Mouse (Mus musculus) left cerebral cortex, adult 8-10 months (tissue): ENCODE measurements around the gene Scg3. TPM values are rescaled to one million over a fixed set of nuclear protein-coding genes. Genes with fewer than 3 reads are reported as not detected.
"Not testable (repeated sequence)": the region's sequence is repeated elsewhere in the genome, so short reads cannot be mapped to it uniquely, and the experiment has no call there.

Experiments
- DNase-seq, 2 experiments: peaks; one replicate each; pipeline ENCODE4 v3.0.0; 2022; ENCODE audit warnings: low spot score in 2 of 2
- total RNA-seq, 4 experiments: library from RNA; stranded (reverse); gene quantifications; 2 replicates each; pipeline ENCODE4 v1.2.4; 2022

Scg3 gene
- total RNA-seq, 4 experiments from 2014 or later, result 280 to 302 (median 285) TPM

DNA sequence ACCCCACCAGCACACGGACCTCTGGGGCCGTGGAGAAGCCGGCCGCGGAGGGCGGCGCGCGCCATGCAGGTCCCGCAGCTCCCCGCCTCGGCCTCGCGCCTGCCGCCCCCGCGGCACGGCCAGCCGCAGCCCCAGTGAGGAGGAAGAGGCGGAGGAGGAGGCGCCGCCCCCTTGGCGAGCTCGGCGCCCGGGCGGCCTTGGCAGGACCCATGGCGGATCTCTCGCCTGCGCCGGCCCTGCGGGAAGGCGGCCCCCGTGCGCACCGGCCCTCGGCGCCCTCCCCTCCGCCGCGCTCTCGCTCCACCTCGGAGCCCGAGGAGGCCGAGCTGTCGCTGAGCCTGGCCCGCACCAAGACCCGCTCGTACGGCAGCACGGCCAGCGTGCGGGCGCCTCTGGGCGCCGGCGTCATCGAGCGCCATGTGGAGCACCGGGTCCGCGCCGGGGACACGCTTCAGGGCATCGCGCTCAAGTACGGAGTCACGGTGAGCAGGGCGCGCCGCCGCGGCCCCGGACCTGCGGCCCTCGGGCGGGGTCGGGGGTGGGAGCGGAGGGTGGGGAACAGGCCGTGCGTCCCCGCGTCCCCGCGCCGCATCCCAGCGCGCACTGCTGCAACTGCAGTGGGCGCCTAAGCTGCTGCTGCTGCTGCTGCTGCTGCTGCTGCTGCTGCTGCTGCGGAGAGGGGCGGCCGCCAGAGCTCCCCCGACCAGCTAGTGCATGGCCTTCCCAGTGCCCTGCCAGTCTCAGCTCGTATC, 58.1 kb downstream of the Scg3 start, which contains the start of gene Lysmd2:
Lysmd2 (plus strand) TSS at position 186 of the 752 bp plus-strand sequence.
- peak; percentile 53 to 70 for DNase-seq

DNA sequence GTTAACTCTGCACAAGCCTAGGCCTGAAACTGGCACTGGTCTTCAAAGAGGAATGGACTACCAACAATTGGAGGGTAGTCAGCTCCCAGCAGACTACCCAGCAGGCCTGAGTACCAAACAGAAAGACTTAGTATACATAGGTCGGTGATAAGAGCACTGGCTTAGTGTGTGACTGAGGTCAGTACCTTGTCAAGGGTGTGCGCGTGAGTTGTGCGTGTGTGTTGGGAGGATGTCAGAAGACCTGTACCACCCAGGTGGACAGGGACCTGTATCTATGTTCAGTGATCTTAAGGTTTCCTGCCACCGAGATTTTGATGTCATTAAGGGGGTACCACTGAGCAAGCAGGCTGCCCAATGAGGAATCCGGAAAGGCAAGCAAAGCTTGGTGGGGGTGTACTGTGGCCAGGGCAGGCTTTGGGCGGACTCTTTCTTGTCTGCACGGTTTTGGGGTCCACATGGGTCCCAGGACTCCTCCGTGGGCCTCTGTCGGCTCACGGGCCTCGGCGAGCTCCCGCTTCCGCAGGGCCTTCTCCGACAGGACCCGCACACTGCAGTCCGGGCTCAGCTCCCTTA, 58.8 kb downstream of the Scg3 start:
- no peak for DNase-seq

DNA sequence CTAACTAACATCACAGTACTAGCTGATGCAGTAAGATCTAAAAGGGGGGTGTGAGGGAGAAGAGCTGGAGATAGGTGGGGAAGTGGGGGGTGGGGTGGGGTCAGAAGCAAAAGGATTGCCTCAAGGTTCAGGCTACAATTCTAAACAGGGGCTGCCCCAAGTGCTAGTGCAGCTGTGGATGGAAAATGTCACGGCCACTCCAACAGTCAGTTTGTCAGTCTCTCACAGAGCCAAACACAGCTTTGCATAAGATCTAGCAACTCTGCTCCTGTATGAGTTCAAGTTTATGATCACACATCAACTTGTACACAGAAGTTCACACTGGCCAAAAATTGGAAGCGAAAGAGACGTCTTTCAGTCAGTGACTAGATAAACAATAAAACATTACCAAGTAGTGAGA, 62.4 kb downstream of the Scg3 start:
- DNase-seq, result no peak

DNA sequence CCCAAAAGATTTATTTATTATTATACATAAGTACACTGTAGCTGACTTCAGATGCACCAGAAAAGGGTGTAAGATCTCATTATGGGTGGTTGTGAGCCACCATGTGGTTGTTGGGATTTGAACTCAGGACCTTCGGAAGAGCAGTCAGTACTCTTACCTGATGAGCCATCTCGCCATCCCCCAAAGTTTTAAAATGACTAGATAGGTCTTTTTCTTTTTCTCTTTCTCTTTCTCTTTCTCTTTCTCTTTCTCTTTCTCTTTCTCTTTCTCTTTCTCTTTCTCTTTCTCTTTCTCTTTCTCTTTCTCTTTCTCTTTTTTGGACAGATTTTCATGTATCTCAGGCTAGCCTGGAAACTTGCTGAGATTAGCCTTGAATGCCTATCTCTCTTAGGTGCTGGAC, 64.1 kb downstream of the Scg3 start:
- DNase-seq, result not testable (repeated sequence)

DNA sequence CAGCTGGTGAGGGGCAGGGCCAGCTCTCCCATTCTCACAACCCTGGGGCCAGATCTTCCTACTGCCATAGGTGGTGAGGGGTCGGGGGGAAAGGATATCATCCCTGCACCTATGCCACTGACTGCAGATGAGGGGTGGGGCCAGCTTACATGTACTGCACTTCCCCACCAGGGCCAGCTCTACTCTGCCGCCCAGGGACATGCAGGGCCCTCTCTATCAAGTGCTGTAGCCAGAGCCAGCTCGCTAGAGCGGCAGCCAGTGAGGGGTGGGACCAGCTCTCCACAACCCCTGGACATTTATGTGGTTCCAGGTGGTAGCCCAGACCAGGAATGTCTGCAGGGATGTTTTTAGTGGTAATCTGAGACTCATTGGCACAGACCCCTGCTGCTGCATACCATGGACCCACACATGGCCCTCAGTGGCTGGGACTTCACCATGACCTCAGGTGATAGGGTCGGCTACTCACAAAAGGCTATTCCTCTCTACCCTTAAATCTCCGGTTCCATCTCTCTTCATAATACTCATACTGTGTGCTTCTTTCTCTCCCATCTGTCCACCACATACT, 64.9 kb downstream of the Scg3 start:
- DNase-seq, result no peak

DNA sequence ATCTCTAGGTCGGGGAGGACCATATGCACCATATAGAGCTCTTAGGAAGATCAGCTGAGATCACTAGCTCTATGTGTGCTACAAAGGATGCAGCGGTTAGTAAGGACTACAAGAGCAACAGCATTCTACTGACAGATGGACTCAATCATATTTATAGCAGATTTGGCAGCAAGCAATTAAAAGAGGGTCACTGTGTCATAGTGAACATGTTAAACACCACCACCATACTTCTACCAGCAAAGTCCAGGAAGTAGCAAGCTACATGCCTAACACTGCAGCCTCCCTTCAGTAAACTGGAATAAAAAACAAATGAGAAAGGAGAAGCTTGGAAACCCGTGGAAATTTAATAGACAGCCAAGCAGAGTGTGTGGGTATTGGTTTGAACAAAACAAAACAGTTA, 67.3 kb downstream of the Scg3 start:
- DNase-seq, result no peak

DNA sequence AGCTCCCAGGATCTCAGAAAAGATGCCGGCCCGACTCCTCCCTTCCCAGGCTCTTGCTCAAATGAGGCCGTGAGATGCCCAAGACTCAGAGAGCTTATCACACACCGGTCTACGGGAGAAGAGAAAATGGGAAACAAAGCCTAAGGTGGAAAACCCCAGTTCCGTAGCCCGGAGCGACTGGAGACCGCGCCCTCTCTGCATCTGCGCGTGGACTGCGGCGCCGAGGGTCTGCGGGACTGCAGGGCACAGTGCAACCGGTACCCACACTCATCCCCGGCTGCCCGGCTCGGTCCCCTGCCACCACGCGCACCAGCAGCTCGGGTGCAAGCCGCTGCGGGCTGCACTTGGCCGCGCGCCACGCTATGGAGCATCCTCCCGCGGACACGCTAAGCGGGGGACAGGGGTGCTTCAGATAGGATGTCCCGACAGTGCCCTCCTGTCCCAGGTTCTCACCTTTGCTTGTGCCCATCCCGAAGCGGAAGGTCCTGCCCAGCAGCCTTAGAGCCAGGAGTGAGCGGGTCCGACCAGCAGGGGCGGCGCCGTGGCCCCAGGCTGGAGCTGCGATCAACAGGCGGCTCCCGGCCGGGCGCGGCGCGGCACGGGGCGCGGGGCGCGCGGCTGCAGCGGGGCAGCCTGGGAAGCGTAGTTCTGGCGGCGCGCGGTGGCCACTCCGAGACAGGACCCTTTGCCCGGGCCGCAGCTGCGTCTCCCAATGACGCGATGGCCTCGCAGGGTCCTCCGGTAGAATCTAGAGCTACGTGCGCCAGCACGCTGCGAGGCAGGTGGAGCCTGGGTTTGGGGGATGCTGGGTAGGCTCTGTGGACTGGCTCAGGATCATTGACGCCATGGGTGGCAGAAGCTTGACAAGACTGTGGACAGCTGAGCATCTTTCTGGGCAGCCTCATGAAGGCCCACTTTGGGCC, 73.0 kb downstream of the Scg3 start, which contains the start of gene Tmod2:
Tmod2 (minus strand) TSS at position 755 of the 923 bp plus-strand sequence.
- DNase-seq, result peak; percentile 80 to 82

DNA sequence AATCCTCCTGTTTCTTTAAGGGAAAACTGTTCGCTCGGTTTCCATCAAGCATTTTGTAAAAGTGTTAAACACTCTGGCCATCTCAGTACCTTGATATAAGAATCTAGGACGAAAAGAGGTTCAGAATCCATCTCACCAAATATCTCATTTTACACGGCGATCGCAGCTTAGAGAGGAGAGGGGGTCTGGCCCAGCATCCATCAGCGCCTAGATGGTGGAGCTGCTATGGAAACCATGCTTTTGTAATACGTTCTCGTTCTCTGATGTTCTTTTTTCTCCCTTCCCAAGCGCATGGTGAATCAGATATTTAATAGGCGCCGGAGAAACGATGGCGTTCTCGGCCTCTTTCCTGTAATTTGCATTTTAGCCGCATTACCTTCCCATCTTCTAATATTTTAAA, 73.9 kb downstream of the Scg3 start:
- DNase-seq, result no peak

DNA sequence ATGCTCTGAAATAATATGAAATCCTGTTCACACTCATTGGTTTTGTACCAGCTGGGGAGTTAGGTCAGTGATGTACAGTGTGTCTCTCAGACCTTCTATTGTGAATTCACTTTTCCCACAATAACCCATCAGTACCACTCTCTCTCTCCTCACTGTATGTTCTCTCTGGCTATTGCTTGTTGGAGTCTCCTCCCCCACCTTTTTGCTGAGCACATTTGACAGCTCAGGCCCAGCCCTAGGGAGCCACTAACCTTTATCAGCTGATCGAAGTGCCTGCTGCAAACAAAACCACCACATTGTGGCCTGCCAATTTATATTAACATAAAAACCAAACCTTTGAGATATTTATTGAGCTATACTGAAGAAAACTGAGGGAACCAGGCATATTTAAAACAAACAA, 74.4 kb downstream of the Scg3 start:
- DNase-seq, result no peak

DNA sequence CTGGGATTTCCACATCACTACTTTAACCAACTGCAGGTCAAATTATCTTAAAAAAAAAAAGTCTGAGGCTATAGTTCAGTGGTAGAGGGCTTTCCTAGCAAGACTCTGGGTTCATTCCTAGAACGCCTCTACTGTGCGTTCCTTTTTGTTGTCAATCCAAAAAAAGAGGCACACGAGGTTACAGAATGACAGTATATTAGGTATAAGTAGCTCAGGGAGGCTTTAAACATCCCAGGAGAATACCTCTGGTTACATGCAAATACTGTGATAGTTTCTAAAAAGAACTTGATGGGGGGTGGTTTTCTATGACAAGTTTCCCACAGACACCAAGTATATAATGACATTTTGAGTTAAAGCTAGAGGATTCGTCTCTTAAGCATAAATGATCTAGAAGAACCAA, 76.4 kb downstream of the Scg3 start:
- no peak for DNase-seq

DNA sequence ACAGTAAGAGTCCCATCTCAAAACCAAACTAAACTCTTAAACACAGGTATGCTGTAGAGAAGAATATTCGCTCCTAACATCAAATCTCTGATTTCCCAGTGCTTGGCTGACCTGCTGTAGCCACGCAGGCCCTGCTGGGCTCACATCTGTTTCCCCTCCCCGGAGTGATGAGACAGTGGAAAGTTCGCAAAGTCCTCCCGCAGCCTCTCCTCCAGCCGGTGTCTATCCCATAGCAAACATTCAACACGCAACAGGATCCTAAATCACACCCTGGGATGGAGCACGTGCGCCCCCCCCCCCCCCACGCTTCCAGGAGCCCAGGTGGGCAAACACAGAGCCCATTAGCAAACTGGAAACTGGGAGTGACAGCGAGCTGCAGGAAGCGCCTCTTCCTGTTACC, 82.3 kb downstream of the Scg3 start:
- no peak for DNase-seq

DNA sequence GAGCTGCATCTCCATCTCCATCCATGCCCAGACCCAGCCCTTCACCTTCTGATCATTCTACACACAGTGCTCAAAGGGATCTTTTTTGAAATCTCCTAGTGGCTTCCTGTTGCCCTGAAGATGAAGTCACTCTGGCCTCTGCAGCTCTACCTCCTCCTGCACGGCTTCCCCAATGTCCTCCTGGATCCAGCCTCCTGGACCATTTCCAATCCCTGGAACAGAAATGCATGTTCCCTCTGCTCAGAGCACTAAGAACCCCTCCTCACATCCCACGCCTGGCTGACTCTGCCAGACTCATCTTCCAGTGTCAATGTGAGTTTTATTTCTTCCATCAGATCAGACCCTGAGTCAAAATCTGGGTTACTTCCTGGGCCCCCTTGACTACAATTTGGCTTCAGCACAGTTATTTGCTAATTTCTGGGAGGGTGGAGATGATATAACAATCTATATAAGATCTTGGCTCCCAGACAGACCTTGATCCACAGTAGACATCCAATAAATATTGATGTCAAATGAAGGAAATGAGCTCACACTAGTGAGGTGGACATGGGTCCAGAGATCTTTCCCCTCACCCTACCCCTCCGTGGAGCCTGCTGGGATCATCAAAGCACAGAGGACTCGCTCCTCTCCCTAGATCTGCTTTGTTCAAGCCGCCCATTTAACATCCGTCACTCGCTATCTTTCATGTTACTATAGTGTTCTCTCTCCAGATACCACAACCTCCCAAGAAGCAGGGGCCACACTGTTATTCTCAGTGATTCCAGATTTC, 83.5 kb downstream of the Scg3 start:
- DNase-seq, result peak in 1 of 2 experiments; percentile 40

DNA sequence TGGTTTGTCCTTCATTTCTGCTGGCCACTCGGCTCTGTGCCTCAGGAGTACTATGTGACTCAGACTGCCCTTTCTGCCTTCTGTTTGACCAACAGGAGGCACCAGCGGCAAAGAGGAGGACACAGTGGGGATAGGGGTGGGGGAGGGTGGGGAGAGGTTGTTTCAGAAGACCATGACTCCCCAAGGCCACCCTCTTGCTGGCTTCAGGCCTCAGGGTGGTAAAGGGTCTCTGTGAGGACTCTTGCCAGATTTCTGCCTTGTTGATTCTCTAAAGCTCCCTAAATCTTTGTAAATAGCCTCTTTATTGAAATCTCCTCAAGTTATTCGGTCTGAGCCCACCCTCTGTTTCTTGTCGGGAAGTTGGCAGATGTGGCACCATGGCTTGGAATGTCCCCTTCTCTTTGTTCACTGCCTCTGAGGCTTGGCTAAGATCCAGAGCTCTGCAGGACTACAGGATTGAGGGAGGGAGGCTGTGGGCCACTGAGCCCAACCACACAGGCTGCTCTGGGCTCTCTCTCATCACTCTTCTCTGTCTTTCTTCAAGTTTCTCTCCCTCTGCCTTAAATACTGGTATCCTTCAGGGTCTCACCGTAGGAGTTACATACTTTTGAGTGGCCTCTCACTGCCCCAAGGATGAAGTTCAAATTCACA, 84.5 kb downstream of the Scg3 start:
- DNase-seq, result peak in 1 of 2 experiments; percentile 58

DNA sequence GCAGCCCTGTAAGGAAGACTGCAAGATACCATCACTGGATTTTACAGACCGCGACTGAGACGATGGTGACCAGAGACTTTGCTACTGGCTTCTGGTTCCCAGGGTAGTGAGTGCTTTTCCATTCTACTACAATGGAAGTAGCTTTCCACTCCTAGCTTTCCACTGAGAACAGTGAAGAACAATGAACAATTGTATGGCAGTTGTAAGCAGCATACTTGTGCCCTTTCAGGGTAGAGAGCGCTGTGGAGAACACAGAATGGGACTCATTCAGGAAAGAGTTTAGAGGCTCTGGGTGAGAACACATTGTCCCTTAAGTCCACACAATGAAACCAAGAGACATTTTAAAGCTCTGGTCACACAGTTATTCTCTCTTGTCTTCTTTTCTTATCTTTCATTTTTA, 86.3 kb downstream of the Scg3 start:
- no peak for DNase-seq

DNA sequence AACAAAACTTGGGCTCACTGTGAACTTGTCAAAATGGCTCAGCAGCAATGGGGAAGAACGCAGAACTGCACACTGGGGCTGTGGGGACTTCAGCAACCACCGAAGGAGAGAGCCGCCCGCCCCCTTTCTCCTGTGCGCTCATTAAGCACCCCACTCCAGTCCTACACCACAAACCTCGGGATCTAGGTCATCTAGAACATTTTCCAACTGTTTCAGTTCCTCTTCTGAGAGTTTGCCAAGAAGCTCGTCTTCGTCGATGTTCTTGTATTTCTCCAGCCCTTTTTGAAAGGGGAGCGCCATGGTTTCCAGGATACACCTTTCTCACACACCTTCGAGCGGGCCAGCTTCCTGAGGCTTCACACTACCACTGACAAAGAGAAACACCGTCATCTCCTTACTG, 86.8 kb downstream of the Scg3 start:
- DNase-seq, result no peak

DNA sequence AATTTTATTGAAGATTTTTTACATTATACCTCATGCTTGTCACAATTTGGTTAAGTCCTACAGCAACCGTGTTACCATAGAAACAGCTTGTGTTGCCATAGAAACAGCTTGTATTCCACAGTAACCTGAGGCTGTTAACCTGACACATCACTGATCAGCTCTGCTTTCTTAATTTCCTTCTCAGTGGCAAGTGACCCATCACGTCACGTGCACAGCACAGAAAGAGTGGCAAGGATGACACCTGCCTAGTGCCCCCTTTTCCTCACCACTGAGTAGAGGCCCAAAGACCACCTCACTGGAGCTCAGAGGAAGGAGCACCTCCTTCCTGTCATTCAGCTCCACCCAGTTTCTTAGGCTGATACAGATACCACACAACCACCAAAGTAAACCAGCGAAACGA, 90.4 kb downstream of the Scg3 start:
- no peak for DNase-seq
